Mouse (Mus musculus) urinary bladder, adult 2 months (tissue): ENCODE measurements around the gene Ooep. TPM values are rescaled to one million over a fixed set of nuclear protein-coding genes. Genes with fewer than 3 reads are reported as not detected.

Source experiments
- DNase-seq: peaks from one replicate; pipeline ENCODE4 v3.0.0; 2022; ENCODE audit warnings: low spot score
- polyA plus RNA-seq: library from polyadenylated mRNA; depleted of rRNA; stranded (reverse); fragments of >200 nt; gene quantifications from 2 replicates; pipeline ENCODE4 v1.2.3, GENCODE M21; 2012; rRNA removed

Ooep gene
- polyA plus RNA-seq, result 13.0 and 14.9 TPM in 2 replicates

- no peak for DNase-seq
These were observed at the start of gene Ooep for GRCm38 (mm10) chr9:78378113-78378785. TSS of gene Ooep (minus strand) at chr9:78378725.

GRCm38 (mm10) chr9:78428185-78428584 lies 49.7 kb upstream of the Ooep start:
- no peak for DNase-seq

GRCm38 (mm10) chr9:78427362-78427781 lies 48.8 kb upstream of the Ooep start:
- no peak for DNase-seq

GRCm38 (mm10) chr9:78401596-78401995 lies 23.1 kb upstream of the Ooep start:
- no peak for DNase-seq

DNA sequence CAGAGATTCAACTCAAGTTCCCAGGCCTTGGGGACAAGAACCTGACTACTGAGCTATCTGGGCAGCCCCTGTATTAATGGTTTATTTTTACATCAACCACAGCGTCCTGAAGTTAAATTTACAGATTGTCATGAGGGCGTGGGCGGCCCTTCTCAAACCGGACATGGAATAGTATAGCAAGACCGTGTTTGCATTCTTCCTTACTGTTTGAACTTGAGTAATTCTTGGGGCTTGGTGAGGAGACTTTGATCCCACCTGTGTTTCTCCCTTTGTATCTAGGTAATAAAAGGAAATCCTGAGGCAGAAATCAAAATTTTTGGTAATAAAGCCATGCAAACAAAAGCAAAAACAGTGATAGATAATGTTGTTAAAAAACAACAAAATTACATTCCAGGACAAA lies 22.0 kb upstream of the Ooep start:
- DNase-seq, result no peak

DNA sequence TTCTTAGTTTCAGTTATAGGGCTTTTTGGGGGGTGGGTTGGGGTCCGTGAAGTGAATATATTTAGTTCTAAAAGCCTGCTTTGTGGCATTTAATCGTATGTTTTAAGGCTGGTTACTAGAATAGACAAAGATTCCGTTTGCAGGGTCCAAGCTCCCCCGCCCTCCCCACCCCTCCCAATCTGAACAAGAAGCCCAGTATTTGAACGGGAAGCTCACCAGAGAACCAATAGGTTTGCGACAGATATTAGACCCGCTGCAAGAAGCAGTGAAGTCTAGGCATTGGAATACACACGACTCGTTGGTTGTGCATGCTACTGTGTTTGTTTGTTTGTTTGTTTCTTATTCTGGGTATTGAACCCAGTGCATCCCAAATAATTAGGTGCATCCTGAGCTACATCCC lies 18.0 kb upstream of the Ooep start:
- DNase-seq, result no peak

GRCm38 (mm10) chr9:78395630-78396351 lies 17.3 kb upstream of the Ooep start, which contains the start of gene Ddx43:
TSS of gene Ddx43 (plus strand) at chr9:78395777.
- DNase-seq, result peak; percentile 27

DNA sequence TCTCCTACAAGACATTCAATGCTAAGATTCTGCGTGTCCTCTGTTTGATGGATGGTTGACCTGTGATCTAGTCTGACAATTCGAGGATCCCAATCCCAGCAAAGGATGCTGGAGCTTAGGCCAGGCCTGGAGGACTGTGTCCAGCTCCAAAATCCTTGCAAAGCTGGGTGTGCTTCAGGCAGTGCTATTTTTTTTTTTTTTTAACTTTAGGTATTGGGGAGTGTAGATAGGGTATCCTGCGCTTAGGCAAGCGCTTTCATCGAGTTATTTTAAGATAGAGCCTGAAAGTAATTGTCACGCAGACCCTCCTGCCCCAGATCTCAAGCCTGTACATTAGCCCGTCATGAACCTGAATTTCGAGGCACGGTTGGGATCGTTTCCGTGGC lies 16.7 kb upstream of the Ooep start:
- no peak for DNase-seq

GRCm38 (mm10) chr9:78394602-78395001 lies 16.1 kb upstream of the Ooep start:
- no peak for DNase-seq

DNA sequence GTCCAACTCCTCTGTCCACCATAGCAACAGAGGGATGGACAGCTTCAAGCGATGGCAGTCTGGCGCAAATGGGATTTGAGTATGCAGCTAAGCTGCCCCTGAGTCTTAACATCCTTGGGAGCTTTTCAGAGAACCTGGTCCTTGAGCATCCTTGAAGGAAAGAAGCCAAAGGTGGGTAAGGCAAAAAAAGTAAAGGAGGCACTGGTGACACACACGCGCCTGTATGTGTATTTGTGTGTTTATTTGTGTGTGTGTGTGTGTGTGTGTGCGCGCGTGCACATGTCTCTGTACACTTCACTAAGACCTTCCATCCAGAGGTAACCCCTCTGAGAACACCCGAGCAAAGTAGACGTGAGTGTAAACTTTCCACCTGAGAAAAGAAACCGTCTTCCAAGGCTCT lies 15.2 kb upstream of the Ooep start:
- DNase-seq, result no peak

GRCm38 (mm10) chr9:78389981-78390380 lies 11.5 kb upstream of the Ooep start:
- DNase-seq, result no peak

DNA sequence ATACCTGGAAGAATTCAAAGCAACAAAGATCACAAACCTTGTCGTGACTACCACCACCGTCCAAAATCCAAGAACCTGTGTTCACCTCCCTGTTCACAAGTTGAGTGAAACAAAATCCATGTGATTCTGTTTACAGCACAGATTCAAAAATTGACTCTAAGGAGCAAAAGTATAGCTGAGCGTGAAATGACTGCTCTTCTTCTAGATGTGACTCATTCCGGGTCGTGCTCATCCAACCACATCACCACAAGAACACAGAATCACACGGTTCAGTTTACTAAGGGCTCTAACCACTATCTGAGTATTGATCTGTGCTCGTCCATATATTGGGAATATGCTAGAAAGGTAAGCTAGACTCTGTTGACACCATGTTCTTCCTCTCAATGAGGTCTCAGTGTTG lies 8.4 kb upstream of the Ooep start:
- no peak for DNase-seq

DNA sequence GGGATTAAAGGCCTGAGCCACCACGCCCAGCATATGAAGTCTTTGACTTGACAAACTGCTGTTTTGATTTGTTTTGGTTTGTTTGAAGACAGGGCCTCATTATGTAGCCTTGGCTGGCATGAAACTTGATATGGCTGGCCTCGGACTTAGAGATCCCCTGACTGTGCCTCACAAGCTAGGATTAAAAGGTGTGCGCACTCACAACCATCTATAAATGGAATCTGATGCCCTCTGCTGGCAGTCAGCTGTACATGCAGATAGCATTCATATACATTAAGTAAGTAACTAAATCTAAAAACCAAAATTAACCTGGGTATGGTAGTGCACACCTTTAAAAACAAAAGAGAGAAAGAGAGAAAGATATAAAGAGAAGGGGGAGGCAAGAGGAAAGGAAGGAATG lies 7.4 kb upstream of the Ooep start:
- no peak for DNase-seq

- no peak for DNase-seq
These were observed 979 bp downstream of the Ooep start for GRCm38 (mm10) chr9:78377546-78377945.

DNA sequence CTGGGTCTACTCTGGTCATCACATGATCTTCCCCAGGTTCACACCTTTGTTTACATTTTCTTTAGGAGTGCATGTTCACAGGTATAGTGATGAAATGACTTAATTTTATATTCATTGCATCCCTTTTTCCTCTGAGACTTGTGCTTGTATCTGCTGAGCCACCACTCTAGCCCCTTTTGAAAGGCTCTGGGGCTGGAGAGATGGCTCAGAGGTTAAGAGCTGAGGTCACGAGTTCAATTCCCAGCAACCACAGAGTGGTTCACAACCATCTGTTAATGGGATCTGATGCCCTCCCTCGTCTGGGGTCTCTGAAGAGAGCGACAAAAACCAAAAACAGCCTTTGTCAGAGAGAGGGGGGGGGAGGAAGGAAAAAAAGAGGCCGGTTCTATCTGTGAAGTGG lies 3.0 kb downstream of the Ooep start:
- no peak for DNase-seq

GRCm38 (mm10) chr9:78374885-78375389 lies 3.6 kb downstream of the Ooep start:
- no peak for DNase-seq

DNA sequence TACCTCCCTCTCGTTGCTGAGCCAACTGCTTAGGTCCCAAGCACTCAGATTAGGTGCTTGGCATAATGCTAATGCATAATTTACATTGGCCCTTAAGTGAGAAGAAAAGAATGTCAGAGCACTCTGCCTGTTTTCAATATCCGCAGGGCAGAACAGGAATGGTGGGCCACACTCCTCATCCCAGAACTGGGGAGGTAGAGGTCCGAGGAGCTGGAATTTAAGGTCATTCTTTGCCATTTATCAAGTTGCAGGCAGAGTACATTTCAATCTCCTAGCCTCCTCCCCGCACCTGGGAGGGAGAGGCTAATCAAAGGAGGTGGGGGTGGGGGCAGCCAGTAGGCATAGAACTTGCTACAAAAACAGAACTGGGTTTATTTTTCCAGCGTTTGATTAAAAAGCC lies 4.1 kb downstream of the Ooep start:
- DNase-seq, result no peak

DNA sequence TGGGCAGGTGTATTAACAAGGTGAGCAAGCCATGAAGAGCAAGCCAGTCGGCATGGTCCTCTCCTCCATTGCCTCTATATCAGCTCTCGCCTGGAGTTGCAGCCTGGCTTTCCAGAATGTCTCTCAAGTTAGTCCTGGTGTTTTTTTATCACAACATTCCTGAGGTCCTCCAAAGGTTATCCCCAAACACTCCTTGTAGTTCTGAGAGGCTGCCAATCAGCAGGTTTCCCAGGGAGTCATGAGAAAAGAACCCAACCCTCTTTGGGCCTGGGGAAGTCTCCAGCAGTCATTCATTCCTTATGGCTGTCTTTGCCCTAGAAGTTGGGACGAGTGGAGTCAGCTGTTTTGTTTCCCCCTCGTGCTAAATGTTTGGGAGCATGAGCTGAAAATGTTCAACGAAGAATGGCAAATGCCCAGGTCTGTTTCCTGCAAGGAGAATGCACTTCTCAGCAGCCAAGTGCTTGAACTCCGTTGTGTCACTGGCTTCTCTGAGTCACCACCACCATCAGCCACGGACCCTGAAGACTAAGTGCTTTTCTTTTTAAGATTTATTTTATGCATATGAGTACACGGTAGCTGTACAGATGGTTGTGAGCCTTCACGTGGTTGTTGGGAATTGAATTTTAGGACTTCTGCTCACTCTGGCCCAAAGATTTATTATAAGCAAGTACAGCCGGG lies 5.6 kb downstream of the Ooep start:
- no peak for DNase-seq

DNA sequence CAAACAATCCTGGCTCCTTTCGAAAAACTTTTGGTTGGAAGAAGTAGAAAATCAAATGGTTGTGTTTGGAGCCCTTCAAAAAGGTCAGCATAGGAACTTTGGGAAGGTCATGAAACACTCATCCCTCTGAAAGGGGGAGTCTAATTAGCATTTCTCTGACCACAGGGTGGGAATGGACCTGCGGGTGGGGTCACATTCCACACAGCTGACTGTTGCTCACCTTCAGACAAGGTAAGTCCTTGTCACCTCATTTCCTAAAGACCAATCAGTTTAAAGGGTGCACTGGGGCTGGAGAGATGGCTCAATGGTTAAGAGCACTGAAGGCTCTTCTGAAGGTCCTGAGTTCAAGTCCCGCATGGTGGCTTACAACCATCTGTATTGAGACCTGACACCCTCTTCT lies 7.1 kb downstream of the Ooep start:
- no peak for DNase-seq

DNA sequence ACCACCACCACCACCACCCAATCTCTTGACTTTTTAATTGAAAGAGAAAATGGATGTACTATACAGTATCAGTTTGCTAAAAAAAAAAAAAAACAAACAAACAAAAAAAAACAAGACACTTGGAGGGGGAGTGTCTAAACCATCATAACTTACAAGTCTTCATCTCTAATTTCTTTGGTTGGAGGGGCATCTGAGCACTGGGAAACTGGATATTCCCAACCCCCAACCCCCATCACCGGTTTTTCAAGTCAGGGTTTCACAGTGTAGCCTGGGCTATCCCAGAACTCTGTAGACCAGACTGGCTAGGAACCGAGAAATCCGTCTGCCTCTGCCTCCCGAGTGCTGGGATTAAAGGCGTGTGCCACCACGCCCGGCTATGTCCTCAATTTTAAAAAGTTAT lies 8.7 kb downstream of the Ooep start:
- no peak for DNase-seq

- no peak for DNase-seq
These were observed 9.2 kb downstream of the Ooep start for GRCm38 (mm10) chr9:78369349-78369748.

DNA sequence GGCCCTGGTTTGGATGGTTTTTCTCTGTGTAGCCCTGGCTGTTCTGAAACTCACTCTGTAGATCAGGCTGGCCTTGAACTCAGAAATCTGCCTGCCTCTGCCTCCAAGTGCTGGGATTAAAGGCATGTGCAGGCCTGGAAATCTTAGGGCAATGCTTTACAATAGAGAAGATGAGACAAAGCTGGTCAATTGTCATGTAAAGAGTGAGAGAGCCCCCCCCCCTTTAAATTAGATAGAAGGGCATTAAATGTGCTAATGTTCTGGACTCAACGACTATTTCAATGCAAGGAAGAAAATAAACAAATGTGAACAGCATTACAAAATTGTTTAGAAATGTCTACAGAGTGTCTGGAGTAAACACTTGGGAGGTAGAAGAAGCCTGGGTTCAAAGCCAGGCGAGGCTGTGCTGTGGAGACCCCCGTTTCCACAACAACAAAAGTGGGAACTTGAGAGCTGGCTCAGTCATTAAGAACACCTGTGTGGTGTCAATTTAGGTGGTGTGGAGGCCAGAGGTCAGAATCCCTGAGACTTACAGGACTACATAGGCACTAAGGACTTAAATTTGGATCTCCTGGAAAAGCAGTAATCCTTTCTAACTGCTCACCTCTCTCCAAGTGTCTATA lies 9.7 kb downstream of the Ooep start:
- DNase-seq, result no peak
